Mouse (Mus musculus): ENCODE measurements around the gene Odf2l.

GRCm38 (mm10) chr3:145131210-145131868 lies 13.0 kb downstream of the Odf2l start:
- TF ChIP-seq E2F4 (IDR thresholded peaks at IDR 0.05; ENCODE audit: insufficient read depth) (no peak), POLR2A (IDR thresholded peaks at IDR 0.05; ENCODE audit: insufficient read length, low read depth) (no peak), POLR2AphosphoS2 (IDR thresholded peaks at IDR 0.05; ENCODE audit: insufficient read length, low read depth) (no peak), MAX (IDR thresholded peaks at IDR 0.05; ENCODE audit: low read depth) (no peak), MYOG (IDR thresholded peaks at IDR 0.05; ENCODE audit: control insufficient read depth in 1 of 3, insufficient read depth in 1 of 3, insufficient read length in 2 of 3, low read depth in 2 of 3) (no peak), USF1 (IDR thresholded peaks at IDR 0.05; ENCODE audit: low read depth) (no peak), TCF12 (IDR thresholded peaks at IDR 0.05; ENCODE audit: insufficient read depth, poor library complexity, severe bottlenecking) (no peak), CEBPB (IDR thresholded peaks at IDR 0.05; ENCODE audit: insufficient read depth, poor library complexity, severe bottlenecking) (no peak), MYOD1 (IDR thresholded peaks at IDR 0.05; ENCODE audit: control insufficient read depth in 1 of 3, insufficient read length in 2 of 3, low read depth in 2 of 3) (no peak)

All from myocyte (in vitro differentiated cells).